ENCODE assay signal across 12 mouse cellular contexts in the genomic region with DNA sequence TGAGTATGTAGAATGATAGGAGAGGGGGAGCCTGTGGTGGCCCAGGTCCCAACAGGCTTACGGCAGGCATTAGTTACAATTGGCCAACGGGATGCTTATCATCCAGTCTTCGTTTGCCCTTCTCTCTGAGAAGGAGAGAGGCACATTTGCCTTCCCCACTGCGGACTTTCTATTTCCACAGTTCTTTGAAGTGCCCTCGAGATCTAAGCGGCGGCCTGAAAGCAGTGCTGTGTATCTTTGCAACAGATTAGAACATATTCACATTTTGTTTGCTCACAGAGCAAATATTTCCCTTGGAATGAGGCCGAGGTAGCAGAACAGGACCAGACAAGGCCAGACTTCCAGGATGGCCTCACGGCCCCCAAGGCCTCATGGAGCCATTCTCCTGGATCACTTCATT. TPM values are rescaled to one million over a fixed set of nuclear protein-coding genes. Genes with fewer than 3 reads are reported as not detected.
A peak's percentile ranks its signal among the peaks of the same experiment; 100 is the strongest.
DNase-seq lines count a peak whose midpoint lies in the region.
"Had no signal": no experiment of that assay in that cellular context is flagged by ENCODE, and none has a peak within 500 bp of the region (broad histone marks: within the 10 kb centered on the region; RNA-seq: fewer than 3 reads in every experiment).

No protein-coding gene starts in this region.

- DNase-seq in adrenal gland, postnatal 14 days, result peak; percentile 13
- DNase-seq in adrenal gland, postnatal 10 days, result no peak
- peak; percentile 54 for DNase-seq in urinary bladder, postnatal 14 days (ENCODE audit: low spot score)
- no peak for DNase-seq in urinary bladder, postnatal 36 days (ENCODE audit: low spot score in 2 of 2)
- DNase-seq in lung, postnatal 4 days, result peak; percentile 54 to 76
- DNase-seq in left cerebral cortex, postnatal 36 days (ENCODE audit: low spot score in 2 of 2), result no peak
- no peak for DNase-seq in frontal cortex, postnatal 25 days (ENCODE audit: low spot score in 2 of 2)
- DNase-seq: cerebellum, adult 18-20 months; gastrocnemius, postnatal 10 days; heart, adult 2 months; heart, postnatal 4 days; kidney, adult 11 months had no signal

- intact Hi-C loops in left cerebral cortex, postnatal 36 days (cut with DNase I), result no loop called here

RNA-seq across cellular contexts. Expression of a gene that starts 12.6 kb away (rescaled TPM):
- total RNA-seq in adrenal gland, postnatal 14 days (2021), result 23.7 and 24.4 TPM in 2 replicates
- 10 to 100 TPM; 17.6 to 21.8 TPM for total RNA-seq in adrenal gland, postnatal 10 days (2021)
- total RNA-seq in left cerebral cortex, postnatal 36 days (2021), result 10 to 100 TPM; 81.8 to 87.0 TPM

Comparison
In these comparisons a context has a peak if more than half of its experiments do, and no peak if none do; other contexts are left out.
1. DNase-seq: peak in adrenal gland, postnatal 14 days (single experiment), urinary bladder, postnatal 14 days (single experiment) and lung, postnatal 4 days (2 of 2); none in adrenal gland, postnatal 10 days (single experiment), urinary bladder, postnatal 36 days (0 of 2), left cerebral cortex, postnatal 36 days (0 of 2) and frontal cortex, postnatal 25 days (0 of 2).